Mouse (Mus musculus): ENCODE data around the gene Gm10719. TPM values are rescaled to one million over a fixed set of nuclear protein-coding genes. Genes with fewer than 3 reads are reported as not detected.
"Not testable (repeated sequence)": the region's sequence is repeated elsewhere in the genome, so short reads cannot be mapped to it uniquely, and the experiment has no call there.

Gm10719 gene
- under 1 TPM in 1 of 2 experiments, not detected in 1; 0.39 TPM for total RNA-seq (2021)
- long read RNA-seq, experiment 1, result 0 reads
- long read RNA-seq, experiment 2, result 0 reads

- DNase-seq (ENCODE audit: low spot score), result not testable (repeated sequence)
These were observed at the start of gene Gm10719 for GRCm38 (mm10) chr9:3017108-3017507. Gene Gm10719, plus strand, starts transcription at chr9:3017408.

DNA sequence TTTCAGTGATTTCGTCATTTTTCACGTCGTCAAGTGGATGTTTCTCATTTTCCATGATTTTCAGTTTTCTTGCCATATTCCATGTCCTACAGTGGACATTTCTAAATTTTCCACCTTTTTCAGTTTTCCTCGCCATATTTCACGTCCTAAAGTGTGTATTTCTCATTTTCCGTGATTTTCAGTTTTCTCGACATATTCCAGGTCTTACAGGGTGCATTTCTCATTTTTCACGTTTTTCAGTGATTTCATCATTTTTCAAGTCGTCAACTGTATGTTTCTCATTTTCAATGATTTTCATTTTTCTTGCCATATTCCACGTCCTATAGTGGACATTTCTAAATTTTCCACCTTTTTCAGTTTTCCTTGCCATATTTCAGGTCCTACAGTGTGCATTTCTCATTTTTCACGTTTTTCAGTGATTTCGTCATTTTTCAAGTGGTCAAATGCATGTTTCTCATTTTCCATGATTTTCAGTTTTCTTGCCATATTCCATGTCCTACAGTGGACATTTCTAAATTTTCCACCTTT, 16.7 kb upstream of the Gm10719 start, which contains the start of gene Gm10722:
Gene Gm10722 (plus strand): TSS at position 478 of the 528 bp plus-strand sequence.
- DNase-seq (ENCODE audit: low spot score), result peak; percentile 1

DNA sequence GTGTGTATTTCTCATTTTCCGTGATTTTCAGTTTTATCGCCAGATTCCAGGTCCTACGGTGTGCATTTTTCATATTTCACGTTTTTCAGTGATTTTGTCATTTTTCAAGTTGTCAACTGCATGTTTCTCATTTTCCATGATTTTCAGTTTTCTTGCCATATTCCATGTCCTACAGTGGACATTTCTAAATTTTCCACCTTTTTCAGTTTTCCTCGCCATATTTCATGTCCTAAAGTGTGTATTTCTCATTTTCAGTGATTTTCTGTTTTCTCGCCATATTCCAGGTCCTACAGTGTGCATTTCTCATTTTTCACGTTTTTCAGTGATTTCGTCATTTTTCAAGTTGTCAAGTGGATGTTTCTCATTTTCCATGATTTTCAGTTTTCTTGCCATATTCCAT, 16.2 kb upstream of the Gm10719 start:
- peak; percentile 26 for DNase-seq (ENCODE audit: low spot score)

DNA sequence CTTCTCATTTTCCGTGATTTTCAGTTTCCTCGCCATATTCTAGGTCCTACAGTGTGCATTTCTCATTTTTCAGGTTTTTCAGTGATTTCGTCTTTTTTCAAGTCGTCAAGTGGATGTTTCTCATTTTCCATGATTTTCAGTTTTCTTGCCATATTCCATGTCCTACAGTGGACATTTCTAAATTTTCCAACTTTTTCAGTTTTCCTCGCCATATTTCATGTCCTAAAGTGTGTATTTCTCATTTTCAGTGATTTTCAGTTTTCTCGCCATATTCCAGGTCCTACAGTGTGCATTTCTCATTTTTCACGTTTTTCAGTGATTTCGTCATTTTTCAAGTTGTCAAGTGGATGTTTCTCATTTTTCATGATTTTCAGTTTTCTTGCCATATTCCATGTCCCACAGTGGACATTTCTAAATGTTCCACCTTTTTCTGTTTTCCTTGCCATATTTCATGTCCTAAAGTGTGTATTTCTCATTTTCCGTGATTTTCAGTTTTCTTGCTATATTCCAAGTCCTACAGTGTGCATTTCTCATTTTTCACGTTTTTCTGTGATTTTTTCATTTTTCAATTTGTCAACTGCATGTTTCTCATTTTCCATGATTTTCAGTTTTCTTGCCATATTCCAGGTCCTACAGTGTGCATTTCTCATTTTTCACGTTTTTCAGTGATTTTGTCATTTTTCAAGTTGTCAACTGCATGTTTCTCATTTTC, 15.1 kb upstream of the Gm10719 start:
- peak; percentile 100 for DNase-seq (ENCODE audit: low spot score)

- not testable (repeated sequence) for DNase-seq (ENCODE audit: low spot score)
These were observed 14.3 kb upstream of the Gm10719 start, which contains the start of gene Gm11168 for GRCm38 (mm10) chr9:3002794-3003396. Gene Gm11168, plus strand, starts transcription at chr9:3003346.

DNA sequence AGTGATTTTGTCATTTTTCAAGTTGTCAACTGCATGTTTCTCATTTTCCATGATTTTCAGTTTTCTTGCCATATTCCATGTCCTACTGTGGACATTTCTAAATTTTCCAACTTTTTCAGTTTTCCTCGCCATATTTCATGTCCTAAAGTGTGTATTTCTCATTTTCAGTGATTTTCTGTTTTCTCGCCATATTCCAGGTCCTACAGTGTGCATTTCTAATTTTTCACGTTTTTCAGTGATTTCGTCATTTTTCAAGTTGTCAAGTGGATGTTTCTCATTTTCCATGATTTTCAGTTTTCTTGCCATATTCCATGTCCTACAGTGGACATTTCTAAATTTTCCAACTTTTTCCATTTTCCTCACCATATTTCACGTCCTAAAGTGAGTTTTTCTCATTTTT, 11.0 kb upstream of the Gm10719 start:
- not testable (repeated sequence) for DNase-seq (ENCODE audit: low spot score)

DNA sequence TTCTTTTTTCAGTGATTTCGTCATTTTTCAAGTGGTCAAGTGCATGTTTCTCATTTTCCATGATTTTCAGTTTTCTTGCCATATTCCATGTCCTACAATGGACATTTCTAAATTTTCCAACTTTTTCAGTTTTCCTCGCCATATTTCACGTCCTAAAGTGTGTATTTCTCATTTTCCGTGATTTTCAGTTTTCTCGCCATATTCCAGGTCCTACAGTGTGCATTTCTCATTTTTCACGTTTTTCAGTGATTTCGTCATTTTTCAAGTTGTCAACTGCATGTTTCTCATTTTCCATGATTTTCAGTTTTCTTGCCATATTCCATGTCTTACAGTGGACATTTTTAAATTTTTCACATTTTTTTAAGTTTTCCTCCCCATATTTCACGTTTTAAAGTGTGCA, 10.6 kb upstream of the Gm10719 start:
- DNase-seq (ENCODE audit: low spot score), result peak; percentile 95

DNA sequence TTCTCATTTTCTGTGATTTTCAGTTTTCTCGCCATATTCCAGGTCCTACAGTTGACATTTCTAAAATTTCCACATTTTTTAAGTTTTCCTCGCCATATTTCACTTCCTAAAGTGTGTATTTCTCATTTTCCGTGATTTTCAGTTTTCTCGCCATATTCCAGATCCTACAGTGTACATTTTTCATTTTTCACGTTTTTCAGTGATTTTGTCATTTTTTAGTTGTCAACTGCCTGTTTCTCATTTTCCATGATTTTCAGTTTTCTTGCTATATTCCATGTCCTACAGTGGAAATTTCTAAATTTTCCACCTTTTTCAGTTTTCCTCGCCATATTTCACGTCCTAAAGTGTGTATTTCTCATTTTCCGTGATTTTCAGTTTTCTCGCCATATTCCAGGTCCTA, 9.9 kb upstream of the Gm10719 start:
- DNase-seq (ENCODE audit: low spot score), result not testable (repeated sequence)

- DNase-seq (ENCODE audit: low spot score), result not testable (repeated sequence)
These were observed 7.9 kb upstream of the Gm10719 start for GRCm38 (mm10) chr9:3009331-3009730.

GRCm38 (mm10) chr9:3012054-3012621, 5.1 kb upstream of the Gm10719 start:
- DNase-seq (ENCODE audit: low spot score), result not testable (repeated sequence)

DNA sequence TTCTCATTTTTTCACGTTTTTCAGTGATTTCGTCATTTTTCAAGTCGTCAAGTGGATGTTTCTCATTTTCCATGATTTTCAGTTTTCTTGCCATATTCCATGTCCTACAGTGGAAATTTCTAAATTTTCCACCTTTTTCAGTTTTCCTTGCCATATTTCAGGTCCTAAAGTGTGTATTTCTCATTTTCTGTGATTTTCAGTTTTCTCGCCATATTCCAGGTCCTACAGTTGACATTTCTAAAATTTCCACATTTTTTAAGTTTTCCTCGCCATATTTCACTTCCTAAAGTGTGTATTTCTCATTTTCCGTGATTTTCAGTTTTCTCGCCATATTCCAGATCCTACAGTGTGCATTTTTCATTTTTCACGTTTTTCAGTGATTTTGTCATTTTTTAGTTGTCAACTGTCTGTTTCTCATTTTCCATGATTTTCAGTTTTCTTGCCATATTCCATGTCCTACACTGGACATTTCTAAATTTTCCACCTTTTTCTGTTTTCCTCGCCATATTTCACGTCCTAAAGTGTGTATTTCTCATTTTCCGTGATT, 4.4 kb upstream of the Gm10719 start, which contains the start of gene Gm10721:
Gene Gm10721 (plus strand): TSS at position 408 of the 547 bp plus-strand sequence.
- DNase-seq (ENCODE audit: low spot score), result not testable (repeated sequence)

GRCm38 (mm10) chr9:3015354-3015753, 1.9 kb upstream of the Gm10719 start, which contains the start of gene Gm10720:
Gene Gm10720, plus strand, starts transcription at chr9:3015654.
- DNase-seq (ENCODE audit: low spot score), result not testable (repeated sequence)

DNA sequence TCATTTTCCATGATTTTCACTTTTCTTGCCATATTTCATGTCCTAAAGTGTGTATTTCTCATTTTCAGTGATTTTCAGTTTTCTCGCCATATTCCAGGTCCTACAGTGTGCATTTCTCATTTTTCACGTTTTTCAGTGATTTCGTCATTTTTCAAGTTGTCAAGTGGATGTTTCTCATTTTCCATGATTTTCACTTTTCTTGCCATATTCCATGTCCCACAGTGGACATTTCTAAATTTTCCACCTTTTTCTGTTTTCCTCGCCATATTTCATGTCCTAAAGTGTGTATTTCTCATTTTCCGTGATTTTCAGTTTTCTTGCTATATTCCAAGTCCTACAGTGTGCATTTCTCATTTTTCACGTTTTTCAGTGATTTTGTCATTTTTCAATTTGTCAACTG, 1.3 kb upstream of the Gm10719 start:
- DNase-seq (ENCODE audit: low spot score), result peak; percentile 1

GRCm38 (mm10) chr9:3018944-3019343, 1.7 kb downstream of the Gm10719 start:
- not testable (repeated sequence) for DNase-seq (ENCODE audit: low spot score)

DNA sequence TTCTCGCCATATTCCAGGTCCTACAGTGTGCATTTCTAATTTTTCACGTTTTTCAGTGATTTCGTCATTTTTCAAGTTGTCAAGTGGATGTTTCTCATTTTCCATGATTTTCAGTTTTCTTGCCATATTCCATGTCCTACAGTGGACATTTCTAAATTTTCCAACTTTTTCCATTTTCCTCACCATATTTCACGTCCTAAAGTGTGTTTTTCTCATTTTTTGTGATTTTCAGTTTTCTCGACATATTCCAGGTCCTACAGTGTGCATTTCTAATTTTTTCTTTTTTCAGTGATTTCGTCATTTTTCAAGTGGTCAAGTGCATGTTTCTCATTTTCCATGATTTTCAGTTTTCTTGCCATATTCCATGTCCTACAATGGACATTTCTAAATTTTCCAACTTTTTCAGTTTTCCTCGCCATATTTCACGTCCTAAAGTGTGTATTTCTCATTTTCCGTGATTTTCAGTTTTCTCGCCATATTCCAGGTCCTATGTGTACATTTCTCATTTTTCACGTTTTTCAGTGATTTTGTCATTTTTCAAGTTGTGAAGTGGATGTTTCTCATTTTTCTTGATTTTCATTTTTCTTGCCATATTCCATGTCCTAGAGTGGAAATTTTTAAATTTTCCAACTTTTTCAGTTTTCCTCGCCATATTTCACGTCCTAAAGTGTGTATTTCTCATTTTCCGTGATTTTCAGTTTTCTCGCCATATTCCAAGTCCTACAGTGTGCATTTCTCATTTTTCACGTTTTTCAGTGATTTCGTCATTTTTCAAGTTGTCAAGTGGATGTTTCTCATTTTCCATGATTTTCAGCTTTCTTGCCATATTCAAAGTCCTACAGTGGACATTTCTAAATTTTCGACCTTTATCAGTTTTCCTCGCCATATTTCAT, 2.9 kb downstream of the Gm10719 start:
- DNase-seq (ENCODE audit: low spot score), result peak; percentile 67

DNA sequence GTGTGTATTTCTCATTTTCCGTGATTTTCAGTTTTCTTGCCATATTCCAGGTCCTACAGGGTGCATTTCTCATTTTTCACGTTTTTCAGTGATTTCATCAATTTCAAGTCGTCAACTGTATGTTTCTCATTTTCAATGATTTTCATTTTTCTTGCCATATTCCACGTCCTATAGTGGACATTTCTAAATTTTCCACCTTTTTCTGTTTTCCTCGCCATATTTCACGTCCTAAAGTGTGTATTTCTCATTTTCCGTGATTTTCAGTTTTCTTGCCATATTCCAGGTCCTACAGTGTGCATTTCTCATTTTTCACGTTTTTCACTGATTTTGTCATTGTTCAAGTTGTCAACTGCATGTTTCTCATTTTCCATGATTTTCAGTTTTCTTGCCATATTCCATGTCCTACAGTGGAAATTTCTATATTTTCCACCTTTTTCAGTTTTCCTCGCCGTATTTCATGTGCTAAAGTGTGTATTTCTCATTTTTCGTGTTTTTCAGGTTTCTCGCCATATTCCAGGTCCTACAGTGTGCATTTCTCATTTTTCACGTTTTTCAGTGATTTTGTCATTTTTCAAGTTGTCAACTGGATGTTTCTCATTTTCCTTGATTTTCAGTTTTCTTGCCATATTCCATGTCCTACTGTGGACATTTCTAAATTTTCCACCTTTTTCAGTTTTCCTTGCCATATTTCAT, 5.3 kb downstream of the Gm10719 start:
- peak; percentile 82 for DNase-seq (ENCODE audit: low spot score)

GRCm38 (mm10) chr9:3023312-3023984, 6.2 kb downstream of the Gm10719 start, which contains the start of gene Gm10718:
Gene Gm10718, plus strand, starts transcription at chr9:3023547.
- peak; percentile 17 for DNase-seq (ENCODE audit: low spot score)

DNA sequence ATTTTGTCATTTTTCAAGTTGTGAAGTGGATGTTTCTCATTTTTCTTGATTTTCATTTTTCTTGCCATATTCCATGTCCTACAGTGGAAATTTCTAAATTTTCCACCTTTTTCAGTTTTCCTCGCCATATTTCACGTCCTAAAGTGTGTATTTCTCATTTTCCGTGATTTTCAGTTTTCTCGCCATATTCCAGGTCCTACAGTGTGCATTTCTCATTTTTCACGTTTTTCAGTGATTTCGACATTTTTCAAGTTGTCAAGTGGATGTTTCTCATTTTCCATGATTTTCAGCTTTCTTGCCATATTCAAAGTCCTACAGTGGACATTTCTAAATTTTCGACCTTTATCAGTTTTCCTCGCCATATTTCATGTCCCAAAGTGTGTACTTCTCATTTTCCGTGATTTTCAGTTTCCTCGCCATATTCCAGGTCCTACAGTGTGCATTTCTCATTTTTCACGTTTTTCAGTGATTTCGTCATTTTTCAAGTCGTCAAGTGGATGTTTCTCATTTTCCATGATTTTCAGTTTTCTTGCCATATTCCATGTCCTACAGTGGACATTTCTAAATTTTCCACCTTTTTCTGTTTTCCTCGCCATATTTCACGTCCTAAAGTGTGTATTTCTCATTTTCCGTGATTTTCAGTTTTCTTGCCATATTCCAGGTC, 6.9 kb downstream of the Gm10719 start:
- DNase-seq (ENCODE audit: low spot score), result peak; percentile 70

All from gastrocnemius, adult 18-20 months (tissue).